Mouse (Mus musculus) T-helper 2 cell (primary cell): ENCODE measurements around the gene Ccdc61.

Experiments
- in situ Hi-C: fragments of 300-600 bp; cut with MboI, MseI; formaldehyde crosslinking; loops from one replicate; pipeline ENCODE4 v1.15.1; 2025; ENCODE audit warnings: high pct_unique_total_duplicates

Ccdc61 gene

GRCm38 (mm10) chr7:18862801-18863200 is 47.4 kb downstream of the Ccdc61 start:
- in situ Hi-C loops, result loop anchor here (10.0 kb wide), 1 partner anchor 108 kb away; no protein-coding TSS in a partner anchor

- in situ Hi-C loops, result no loop called here
Observed at GRCm38 (mm10) chr7:18858310-18858916, 51.8 kb downstream of the Ccdc61 start.

- in situ Hi-C loops, result no loop called here
Observed at GRCm38 (mm10) chr7:18848395-18848794, 61.8 kb downstream of the Ccdc61 start.

DNA sequence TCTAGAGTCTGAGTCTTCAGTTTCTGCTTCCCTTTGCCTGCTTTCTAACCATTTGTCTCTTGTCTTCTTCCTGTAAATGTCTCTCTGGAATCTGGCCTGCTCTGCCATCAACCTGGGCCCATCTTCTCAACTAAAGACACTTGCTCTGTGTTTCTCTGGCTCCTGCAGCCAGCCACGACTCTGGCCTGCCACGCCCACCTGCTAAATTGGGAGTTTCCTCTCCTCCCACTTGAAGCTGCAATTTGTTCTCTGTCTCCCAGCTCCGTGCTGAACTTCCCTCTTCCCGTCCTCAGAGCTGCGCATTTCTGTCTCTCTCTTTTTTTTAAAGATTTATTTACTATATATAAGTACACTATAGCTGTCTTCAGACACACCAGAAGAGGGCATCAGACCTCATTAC is 65.4 kb downstream of the Ccdc61 start:
- in situ Hi-C loops, result no loop called here

DNA sequence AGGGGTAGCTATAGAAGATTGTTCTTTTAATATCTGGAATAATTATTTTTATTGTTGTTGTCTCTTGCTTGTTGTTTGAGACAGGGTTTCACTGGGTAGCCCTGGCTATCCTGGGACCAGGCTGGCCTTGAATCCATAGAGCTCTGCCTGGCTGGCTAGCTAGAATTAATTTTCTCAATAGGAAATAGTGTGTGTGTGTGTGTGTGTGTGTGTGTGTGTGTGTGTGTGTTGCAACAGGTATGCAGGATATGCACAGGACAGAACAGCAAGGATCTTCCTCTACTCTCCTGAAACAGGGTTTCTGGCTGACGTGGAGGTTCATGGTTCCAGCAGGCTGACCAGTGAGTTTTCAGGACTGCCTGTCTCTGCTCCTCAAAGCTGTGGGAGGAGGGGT is 69.0 kb downstream of the Ccdc61 start:
- in situ Hi-C loops, result no loop called here
